Mouse (Mus musculus) hindbrain, embryonic 14.5 days (tissue): ENCODE measurements at regions not wholly inside any gene's neighbourhood (a gene's known extent, or its start where the extent isn't known, plus 50 kb on each side); places are given as distances from the start of the nearest gene placed in this dataset.

Experiments used
- ATAC-seq: fragments of 200-750 bp; cut with Nextera tagmentation; 2 replicates; pipeline ENCODE4 v1.8.0; 2017; ENCODE audit warnings: moderate number of reproducible peaks, mild to moderate bottlenecking, moderate TSS enrichment, moderate library complexity; ENCODE audit not compliant: low FRiP score
- DNase-seq: peaks from one replicate; pipeline ENCODE4 v3.0.0-alpha.2; 2015; ENCODE audit warnings: low spot score
- H3K27ac ChIP-seq: fragments of 300-500 bp; sonication (generic); 2 replicates; pipeline ENCODE4 v1.5.1; 2014; ENCODE audit warnings: mild to moderate bottlenecking, moderate library complexity
- H3K27me3 ChIP-seq: fragments of 300-500 bp; sonication (generic); 2 replicates; pipeline ENCODE4 v1.6.1; 2014; ENCODE audit warnings: mild to moderate bottlenecking, low read length, mixed read lengths; ENCODE audit not compliant: control insufficient read depth, insufficient read depth
- H3K36me3 ChIP-seq: fragments of 300-500 bp; sonication (generic); replicated peaks from 2 replicates; pipeline ENCODE4 v1.6.1; 2014; ENCODE audit not compliant: control insufficient read depth, insufficient read depth
- H3K4me1 ChIP-seq: fragments of 300-500 bp; sonication (generic); replicated peaks from 2 replicates; pipeline ENCODE4 v1.6.1; 2014; ENCODE audit warnings: antibody characterized with exemption, low read length, mixed read lengths; ENCODE audit not compliant: control insufficient read depth, insufficient read depth
- H3K4me2 ChIP-seq: fragments of 300-500 bp; sonication (generic); replicated peaks from 2 replicates; pipeline ENCODE4 v1.6.1; 2014; ENCODE audit warnings: mild to moderate bottlenecking, moderate library complexity
- H3K4me3 ChIP-seq: fragments of 300-500 bp; sonication (generic); replicated peaks from 2 replicates; pipeline ENCODE4 v1.5.1; 2014; ENCODE audit warnings: mild to moderate bottlenecking, low read length
- H3K9ac ChIP-seq: fragments of 300-500 bp; sonication (generic); 2 replicates; pipeline ENCODE4 v1.6.1; 2014
- H3K9me3 ChIP-seq: fragments of 300-500 bp; sonication (generic); 2 replicates; pipeline ENCODE4 v1.6.1; 2016; ENCODE audit warnings: low read length; ENCODE audit not compliant: control insufficient read depth
- WGBS: fragments of 180-500 bp; shearing (Covaris S2); extraction: QIAGEN DNeasy Blood & Tissue Kit; methylation state at CpG from one replicate; pipeline ENCODE4 v1.1.7; 2014; 5-methylcytosine and 5-hydroxymethylcytosine counted together

GRCm38 (mm10) chr7:75360874-75361273, 51.8 kb upstream of the Sv2b start:
- ATAC-seq (no peak), DNase-seq (no peak)
- Histone ChIP-seq H3K4me1 (0 out of 2 replicates have a peak, but pooled peaks cover 3% of the 10 kb centered on the region), H3K27ac (no peak overlapping the region), H3K27me3 (no peaks in the 10 kb centered on the region), H3K4me2 (no peak overlapping the region), H3K36me3 (no peaks in the 10 kb centered on the region), H3K4me3 (no peak overlapping the region), H3K9me3 (no peaks in the 10 kb centered on the region), H3K9ac (no peak overlapping the region)
- 24% methylated on average over 6 of the region's 6 CpGs for whole genome bisulfite sequencing

- Histone ChIP-seq H3K27ac (no peak overlapping the region), H3K9me3 (no peaks in the 10 kb centered on the region), H3K36me3 (no peaks in the 10 kb centered on the region), H3K27me3 (no peaks in the 10 kb centered on the region), H3K9ac (no peak overlapping the region), H3K4me1 (0 out of 2 replicates have a peak, but pooled peaks cover 3% of the 10 kb centered on the region), H3K4me2 (no peak overlapping the region), H3K4me3 (no peak overlapping the region)
- WGBS = 87% methylated on average over 6 of the region's 6 CpGs
- DNase-seq = no peak
- no peak for ATAC-seq
These were observed 53.5 kb upstream of the Sv2b start for GRCm38 (mm10) chr7:75362541-75362940.

GRCm38 (mm10) chr7:75365480-75365879, 56.4 kb upstream of the Sv2b start:
- Histone ChIP-seq H3K27me3 (no peaks in the 10 kb centered on the region), H3K4me1 (0 out of 2 replicates have a peak, but pooled peaks cover 3% of the 10 kb centered on the region), H3K9me3 (no peaks in the 10 kb centered on the region), H3K36me3 (no peaks in the 10 kb centered on the region), H3K4me3 (no peak overlapping the region), H3K4me2 (no peak overlapping the region), H3K27ac (no peak overlapping the region), H3K9ac (no peak overlapping the region)
- WGBS = 38% methylated on average over 3 of the region's 3 CpGs
- ATAC-seq (no peak), DNase-seq (no peak)

GRCm38 (mm10) chr7:75366285-75366882, 57.3 kb upstream of the Sv2b start:
- no peaks in the 10 kb centered on the region for H3K9me3 ChIP-seq
- no peak overlapping the region for H3K9ac ChIP-seq
- no peaks in the 10 kb centered on the region for H3K36me3 ChIP-seq
- no peak overlapping the region for H3K4me3 ChIP-seq
- peak; percentile 71; the same call in 1 of the 2 replicates for ATAC-seq
- H3K4me1 ChIP-seq = no peaks in the 10 kb centered on the region
- WGBS = 6% methylated on average over 8 of the region's 8 CpGs
- H3K4me2 ChIP-seq = no peak overlapping the region
- no peak overlapping the region for H3K27ac ChIP-seq
- H3K27me3 ChIP-seq = no peaks in the 10 kb centered on the region
- peak; percentile 87 for DNase-seq

GRCm38 (mm10) chr7:75368315-75368714, 59.3 kb upstream of the Sv2b start:
- H3K9me3 ChIP-seq = no peaks in the 10 kb centered on the region
- no peaks in the 10 kb centered on the region for H3K27me3 ChIP-seq
- DNase-seq = no peak
- H3K27ac ChIP-seq = no peak overlapping the region
- no peaks in the 10 kb centered on the region; the same call in 1 of the 2 replicates for H3K4me1 ChIP-seq
- H3K4me2 ChIP-seq = no peak overlapping the region
- H3K4me3 ChIP-seq = no peak overlapping the region
- 81% methylated on average over 9 of the region's 9 CpGs for WGBS
- H3K36me3 ChIP-seq = no peaks in the 10 kb centered on the region
- H3K9ac ChIP-seq = no peak overlapping the region
- ATAC-seq = no peak

- Histone ChIP-seq H3K36me3 (no peaks in the 10 kb centered on the region), H3K4me1 (no peaks in the 10 kb centered on the region; the same call in 1 of the 2 replicates), H3K4me3 (no peak overlapping the region), H3K9ac (no peak overlapping the region), H3K9me3 (no peaks in the 10 kb centered on the region), H3K27ac (no peak overlapping the region), H3K4me2 (no peak overlapping the region), H3K27me3 (no peaks in the 10 kb centered on the region)
- WGBS = 51% methylated on average over 4 of the region's 4 CpGs
- DNase-seq = no peak
- ATAC-seq = no peak
These were observed 60.3 kb upstream of the Sv2b start for GRCm38 (mm10) chr7:75369366-75369765.

- H3K4me2 ChIP-seq = no peak overlapping the region
- 58% methylated on average over 12 of the region's 12 CpGs for WGBS
- no peak overlapping the region for H3K4me3 ChIP-seq
- DNase-seq = peak; percentile 82
- H3K27me3 ChIP-seq = no peaks in the 10 kb centered on the region
- H3K4me1 ChIP-seq = no peaks in the 10 kb centered on the region; the same call in 1 of the 2 replicates
- H3K9me3 ChIP-seq = no peaks in the 10 kb centered on the region
- peak; percentile 85 for ATAC-seq
- no peak overlapping the region for H3K9ac ChIP-seq
- no peak overlapping the region for H3K27ac ChIP-seq
- H3K36me3 ChIP-seq = no peaks in the 10 kb centered on the region
These were observed 61.8 kb upstream of the Sv2b start for GRCm38 (mm10) chr7:75370595-75371519.

- no peak overlapping the region for H3K4me2 ChIP-seq
- no peaks in the 10 kb centered on the region for H3K36me3 ChIP-seq
- H3K4me3 ChIP-seq = no peak overlapping the region
- H3K27me3 ChIP-seq = no peaks in the 10 kb centered on the region
- no peaks in the 10 kb centered on the region; the same call in 1 of the 2 replicates for H3K4me1 ChIP-seq
- H3K27ac ChIP-seq = no peak overlapping the region; the same call in 1 of the 2 replicates
- H3K9ac ChIP-seq = no peak overlapping the region
- no peak for DNase-seq
- no peaks in the 10 kb centered on the region for H3K9me3 ChIP-seq
- ATAC-seq = no peak
These were observed 62.4 kb upstream of the Sv2b start for GRCm38 (mm10) chr7:75371520-75371876.

- WGBS = 61% methylated on average over 6 of the region's 6 CpGs
- Histone ChIP-seq H3K27ac (no peak overlapping the region), H3K4me3 (no peak overlapping the region), H3K4me2 (no peak overlapping the region), H3K4me1 (no peaks in the 10 kb centered on the region; the same call in 1 of the 2 replicates), H3K9ac (no peak overlapping the region), H3K27me3 (no peaks in the 10 kb centered on the region), H3K36me3 (no peaks in the 10 kb centered on the region), H3K9me3 (no peaks in the 10 kb centered on the region)
- DNase-seq (no peak), ATAC-seq (no peak; the same call in 1 of the 2 replicates)
These were observed 62.9 kb upstream of the Sv2b start for GRCm38 (mm10) chr7:75371991-75372390.
